Mouse (Mus musculus) retina, embryonic 14.5 days (tissue): ENCODE data around the gene Olfr547.
"Not testable (repeated sequence)": the region's sequence is repeated elsewhere in the genome, so short reads cannot be mapped to it uniquely, and the experiment has no call there.

Source experiments
- DNase-seq: peaks from one replicate; pipeline ENCODE4 v3.0.0-alpha.2; 2015; ENCODE audit warnings: low spot score

Gene Olfr547

GRCm38 (mm10) chr7:102534449-102534848, at the start of gene Olfr547:
TSS of gene Olfr547 (plus strand) at chr7:102534749.
- no peak for DNase-seq

- not testable (repeated sequence) for DNase-seq
Observed at GRCm38 (mm10) chr7:102484766-102485165, 49.8 kb upstream of the Olfr547 start.

DNA sequence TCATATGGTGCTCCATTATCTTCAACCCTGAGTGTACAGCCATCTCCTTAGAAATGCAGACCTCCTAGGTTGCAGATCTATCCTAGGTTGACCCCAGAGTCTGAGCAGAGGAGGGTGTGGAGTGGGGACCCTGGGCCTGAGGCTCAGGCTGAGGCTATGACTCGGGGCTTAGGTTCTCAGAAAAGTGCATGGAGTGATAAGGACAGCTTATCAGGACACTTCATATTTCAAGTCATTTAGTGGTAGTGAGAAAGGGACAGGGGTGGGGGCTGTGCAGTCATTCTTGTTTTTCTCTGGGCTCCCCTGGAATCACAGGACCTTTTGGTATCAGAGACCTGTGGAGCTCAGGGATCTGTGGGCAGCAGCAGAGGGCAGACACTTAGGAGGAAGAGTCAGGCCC, 48.4 kb upstream of the Olfr547 start:
- DNase-seq: no peak

GRCm38 (mm10) chr7:102488161-102488560, 46.4 kb upstream of the Olfr547 start, which contains the start of gene Olfr544:
TSS of gene Olfr544 (minus strand) at chr7:102488313.
- DNase-seq: no peak

DNA sequence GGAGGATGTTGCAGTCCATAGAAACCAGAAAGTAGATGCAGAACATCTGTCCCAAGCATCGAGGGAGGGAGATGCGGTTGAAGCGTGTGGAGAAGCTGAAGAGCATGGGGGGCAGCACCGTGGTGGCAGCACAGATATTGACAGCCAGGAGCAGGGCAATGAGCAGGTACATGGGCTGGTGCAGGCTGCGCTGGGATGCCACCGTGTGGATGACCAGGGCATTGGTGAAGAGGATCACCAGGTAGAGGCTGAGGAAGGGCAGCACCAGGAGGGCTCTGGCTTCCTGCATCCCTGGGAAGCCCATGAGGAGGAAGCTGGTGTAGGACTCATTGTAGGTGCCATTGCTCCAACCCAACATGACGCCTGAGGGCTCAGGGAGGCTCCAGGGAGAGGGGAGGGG, 40.1 kb upstream of the Olfr547 start:
- DNase-seq: not testable (repeated sequence)

- DNase-seq: no peak
Observed at GRCm38 (mm10) chr7:102499473-102499872, 35.1 kb upstream of the Olfr547 start, which contains the start of gene Olfr545. TSS of gene Olfr545 (minus strand) at chr7:102499573.

- no peak for DNase-seq
Observed at GRCm38 (mm10) chr7:102501986-102502385, 32.6 kb upstream of the Olfr547 start.

DNA sequence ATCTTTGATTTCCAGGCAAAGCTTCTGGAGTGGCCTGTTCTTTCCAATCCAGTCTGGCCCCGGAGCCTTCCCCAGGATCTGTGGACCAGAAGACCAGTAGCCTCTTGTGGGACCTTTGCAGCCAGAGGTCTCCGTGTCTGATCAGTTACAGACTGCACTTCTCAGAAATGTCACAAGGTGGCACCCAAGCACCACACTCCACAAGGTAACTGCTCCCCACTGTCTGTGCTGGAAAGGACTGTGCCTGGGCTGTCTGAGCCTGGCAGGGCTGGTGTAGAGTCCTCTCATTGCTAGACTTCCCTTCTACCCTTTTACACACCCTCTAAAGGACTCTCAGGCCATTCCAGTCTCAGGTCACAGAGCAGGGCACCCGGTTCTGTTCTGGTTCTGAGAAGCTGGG, 27.7 kb upstream of the Olfr547 start:
- peak; percentile 87 for DNase-seq

- no peak for DNase-seq
Observed at GRCm38 (mm10) chr7:102508066-102508465, 26.5 kb upstream of the Olfr547 start.

- no peak for DNase-seq
Observed at GRCm38 (mm10) chr7:102508666-102509065, 25.9 kb upstream of the Olfr547 start.

GRCm38 (mm10) chr7:102509726-102510125, 24.8 kb upstream of the Olfr547 start:
- no peak for DNase-seq

DNA sequence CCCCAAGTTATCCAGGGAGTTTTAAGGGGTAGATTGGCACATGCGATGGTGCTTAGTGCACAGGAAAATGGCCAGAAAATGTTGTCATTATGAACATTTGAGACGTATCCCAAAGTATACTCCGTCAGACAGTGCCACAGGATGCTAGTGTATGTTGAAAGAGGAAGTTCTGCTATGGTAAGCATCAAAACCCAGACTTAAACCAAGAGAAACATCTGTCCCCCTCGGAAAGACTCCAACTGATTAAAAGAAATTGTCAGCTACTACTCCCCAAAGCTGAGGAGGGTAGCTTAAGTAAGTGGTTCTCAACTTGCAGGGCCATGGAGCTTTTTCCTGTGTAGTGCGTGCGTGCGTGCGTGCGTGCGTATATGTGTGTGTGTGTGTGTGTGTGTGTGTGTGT, 22.6 kb upstream of the Olfr547 start:
- DNase-seq: no peak

- peak; percentile 94 for DNase-seq
Observed at GRCm38 (mm10) chr7:102512814-102513435, 21.6 kb upstream of the Olfr547 start.

GRCm38 (mm10) chr7:102514144-102514543, 20.4 kb upstream of the Olfr547 start:
- DNase-seq: no peak

DNA sequence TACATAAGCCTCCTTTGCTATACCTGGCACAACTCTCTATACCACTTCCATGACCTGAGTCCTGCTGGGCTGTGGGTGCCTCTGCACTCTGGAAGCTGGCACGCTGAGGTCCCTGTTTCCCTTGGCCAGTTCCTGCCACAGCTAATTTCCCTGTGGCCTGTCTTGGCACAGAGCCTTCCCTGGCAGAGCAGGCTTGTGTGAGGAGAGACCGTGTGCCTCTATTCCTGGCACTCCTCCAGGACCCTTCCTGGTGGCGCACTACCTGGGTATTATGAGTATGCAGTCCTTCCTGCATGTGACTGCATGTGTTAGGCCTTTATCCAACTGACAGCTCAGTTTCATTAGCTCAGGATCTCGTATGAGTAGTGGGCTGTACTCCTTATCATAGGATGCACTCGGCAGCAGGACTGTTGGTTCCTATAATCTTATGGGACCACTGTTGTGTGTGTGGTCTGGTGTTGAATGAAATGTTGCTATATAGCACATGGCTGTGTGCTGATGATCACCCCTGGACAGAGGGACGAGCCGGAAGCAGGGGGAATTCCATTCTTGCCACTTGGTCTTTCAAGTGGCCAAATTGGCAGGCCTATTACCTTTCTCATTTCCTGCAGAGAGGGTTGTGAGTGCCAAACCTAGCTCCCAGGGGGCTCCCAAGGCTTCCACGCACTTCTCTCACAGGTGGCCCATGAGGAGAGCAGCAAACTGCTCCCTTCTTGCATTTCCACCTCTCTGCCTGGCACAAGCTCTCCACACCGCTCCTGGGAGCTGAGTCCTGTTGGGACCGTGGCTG, 18.1 kb upstream of the Olfr547 start:
- no peak for DNase-seq

GRCm38 (mm10) chr7:102517051-102517335, 17.6 kb upstream of the Olfr547 start:
- no peak for DNase-seq

DNA sequence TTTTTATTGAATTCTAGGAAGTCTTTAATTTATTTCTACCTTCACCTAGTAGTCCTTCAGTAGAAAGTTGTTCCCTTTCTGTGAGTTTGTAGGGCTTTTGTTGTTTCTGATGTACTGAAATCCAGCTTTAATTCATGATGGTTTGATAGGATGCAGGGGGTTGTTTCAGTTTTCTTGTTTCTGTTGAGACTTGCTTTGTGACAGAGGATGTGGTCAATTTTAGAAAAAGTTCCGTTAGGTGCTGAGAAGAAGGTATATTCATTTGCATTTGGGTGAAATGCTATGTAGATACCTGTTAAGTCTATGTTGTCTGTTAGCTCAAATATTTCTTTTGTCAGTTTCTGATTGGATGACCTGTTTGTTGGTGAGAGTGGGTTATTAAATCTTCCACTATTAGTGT, 5.5 kb upstream of the Olfr547 start:
- no peak for DNase-seq

GRCm38 (mm10) chr7:102540596-102540995, 6.0 kb downstream of the Olfr547 start, which contains the start of gene Olfr548-ps1:
TSS of gene Olfr548-ps1 (plus strand) at chr7:102540896.
- DNase-seq: no peak

DNA sequence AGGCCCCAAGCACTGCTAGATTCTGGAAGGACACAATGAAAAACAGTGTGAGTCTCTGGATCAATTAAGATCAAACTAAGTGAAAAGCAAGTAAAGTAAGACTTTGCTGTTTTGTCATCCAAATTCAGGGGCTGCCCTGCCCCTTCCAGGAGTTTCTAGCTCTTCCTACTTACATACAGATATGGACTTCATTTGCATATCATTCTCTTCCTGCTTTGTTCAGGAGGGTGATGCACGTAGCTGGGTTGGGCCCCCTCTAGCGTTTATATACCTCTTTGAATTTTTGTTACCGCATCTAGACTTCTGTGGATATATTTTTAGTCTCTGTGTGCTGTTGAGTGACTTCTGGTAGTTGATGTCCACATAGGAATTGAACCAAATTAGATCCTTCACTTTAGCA, 6.7 kb downstream of the Olfr547 start:
- DNase-seq: no peak

GRCm38 (mm10) chr7:102549570-102549969, 15.0 kb downstream of the Olfr547 start, which contains the start of gene Olfr549:
TSS of gene Olfr549 (plus strand) at chr7:102549870.
- no peak for DNase-seq

GRCm38 (mm10) chr7:102553279-102553678, 18.7 kb downstream of the Olfr547 start:
- DNase-seq: no peak

- DNase-seq: peak; percentile 79
Observed at GRCm38 (mm10) chr7:102564999-102565997, 30.7 kb downstream of the Olfr547 start, which contains the start of gene Trim21. TSS of gene Trim21 (minus strand) at chr7:102565486.
